Mouse (Mus musculus) lung, adult 2 months (tissue): ENCODE measurements around the gene Barx1.

Experiments
- CTCF ChIP-seq: fragments of 200-500 bp; IDR thresholded peaks from 2 replicates; pipeline ENCODE4 v1.5.1; 2011; ENCODE audit warnings: mild to moderate bottlenecking, low read length, control low read depth; ENCODE audit not compliant: insufficient read depth
- POLR2A ChIP-seq: fragments of 200-500 bp; IDR thresholded peaks from 2 replicates; pipeline ENCODE4 v1.6.1; 2011; ENCODE audit warnings: low read depth, mild to moderate bottlenecking, control low read depth, low read length, borderline replicate concordance; ENCODE audit errors: extremely low read depth

- no peak for TF ChIP-seq CTCF
- no peak for TF ChIP-seq POLR2A
These were observed 2.1 kb upstream of the Barx1 start for GRCm38 (mm10) chr13:48660741-48661140.
